ENCODE assay signal across 26 mouse cellular contexts in the genomic region with DNA sequence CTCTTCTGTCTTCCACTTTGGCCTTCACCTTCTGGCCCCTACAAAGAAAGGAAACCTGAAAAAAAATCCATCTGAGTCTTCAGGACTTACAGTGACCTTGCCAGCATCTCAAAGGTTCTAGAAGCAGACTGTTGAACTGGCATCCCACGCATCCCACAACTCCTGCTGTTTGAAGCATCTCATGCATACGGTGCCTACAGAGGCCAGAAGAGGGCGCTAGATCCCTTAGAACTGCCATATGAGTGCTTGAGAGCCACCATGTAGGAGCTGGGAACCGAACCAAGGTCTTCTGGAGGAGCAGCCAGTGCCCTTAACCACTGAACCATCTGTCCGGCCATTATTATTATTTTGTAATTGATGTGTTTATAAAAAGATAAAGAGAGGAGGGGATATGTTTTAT. TPM values are rescaled to one million over a fixed set of nuclear protein-coding genes. Genes with fewer than 3 reads are reported as not detected.
DNase-seq lines count a peak whose midpoint lies in the region; ATAC-seq and TF ChIP-seq lines count a peak whose summit lies in the region.
"Had no signal": no experiment of that assay in that cellular context is flagged by ENCODE, and none has a peak within 500 bp of the region (broad histone marks: within the 10 kb centered on the region; RNA-seq: fewer than 3 reads in every experiment).

No protein-coding gene starts in this region.

- no peaks in the 10 kb centered on the region for H3K27me3 ChIP-seq in intestine, postnatal 0 days (replicated peaks; ENCODE audit: control insufficient read depth, insufficient read depth, low read length)
- no peaks in the 10 kb centered on the region for H3K27me3 ChIP-seq in intestine, embryonic 16.5 days (replicated peaks; ENCODE audit: control insufficient read depth, insufficient read depth, low read length)
- peaks cover 6% of the 10 kb centered on the region for H3K27me3 ChIP-seq in E14TG2a.4 (ENCODE audit: insufficient read depth, low read length)
- H3K27me3 ChIP-seq in stomach, postnatal 0 days (ENCODE audit: control insufficient read depth, insufficient read depth, low read length): no peaks in the 10 kb centered on the region
- H3K27me3 ChIP-seq: CH12.LX; embryonic facial prominence, embryonic 15.5 days; heart, embryonic 13.5 days; hindbrain, embryonic 12.5 days; Patski had no signal

- no peaks in the 10 kb centered on the region for H3K36me3 ChIP-seq in intestine, postnatal 0 days (ENCODE audit: control insufficient read depth, insufficient read depth)
- H3K36me3 ChIP-seq in intestine, embryonic 16.5 days (ENCODE audit: control insufficient read depth, insufficient read depth, low read length): no peaks in the 10 kb centered on the region
- H3K36me3 ChIP-seq in E14TG2a.4 (ENCODE audit: insufficient read depth, low read length): no peaks in the 10 kb centered on the region
- no peaks in the 10 kb centered on the region for H3K36me3 ChIP-seq in stomach, postnatal 0 days (ENCODE audit: control insufficient read depth, insufficient read depth, low read length)
- H3K36me3 ChIP-seq: embryonic facial prominence, embryonic 15.5 days; forebrain, embryonic 10.5 days; heart, embryonic 13.5 days; hindbrain, embryonic 12.5 days had no signal

- no peak for ATAC-seq in intestine, postnatal 0 days
- ATAC-seq in intestine, embryonic 16.5 days: no peak
- ATAC-seq in stomach, postnatal 0 days (ENCODE audit: low FRiP score, low TSS enrichment): no peak
- ATAC-seq: forebrain, embryonic 14.5 days; hindbrain, embryonic 16.5 days; inflammation-experienced regulatory T-cells, adult 6 months; Patski had no signal

- H3K9ac ChIP-seq in intestine, postnatal 0 days (ENCODE audit: low read depth, low read length): no peak overlapping the region
- H3K9ac ChIP-seq in intestine, embryonic 16.5 days (ENCODE audit: low read depth, low read length): no peak overlapping the region
- H3K9ac ChIP-seq in stomach, postnatal 0 days (ENCODE audit: low read length): no peak overlapping the region
- H3K9ac ChIP-seq: embryonic facial prominence, embryonic 15.5 days; heart, embryonic 13.5 days; hindbrain, embryonic 12.5 days had no signal

- no peaks in the 10 kb centered on the region for H3K4me1 ChIP-seq in intestine, postnatal 0 days (replicated peaks; ENCODE audit: control insufficient read depth, insufficient read depth, low read length)
- no peaks in the 10 kb centered on the region for H3K4me1 ChIP-seq in intestine, embryonic 16.5 days (ENCODE audit: control insufficient read depth, insufficient read depth, low read length)
- H3K4me1 ChIP-seq in E14TG2a.4 (replicated peaks; ENCODE audit: low read depth, low read length): peaks cover 11% of the 10 kb centered on the region
- H3K4me1 ChIP-seq in stomach, postnatal 0 days (replicated peaks; ENCODE audit: control insufficient read depth, insufficient read depth): no peaks in the 10 kb centered on the region
- H3K4me1 ChIP-seq: embryonic facial prominence, embryonic 15.5 days; heart, embryonic 13.5 days had no signal

- H3K9me3 ChIP-seq in intestine, postnatal 0 days (ENCODE audit: control insufficient read depth): no peaks in the 10 kb centered on the region
- H3K9me3 ChIP-seq in intestine, embryonic 16.5 days (ENCODE audit: control insufficient read depth, low read length): peaks cover 6% of the 10 kb centered on the region; the same call in 1 of the 2 replicates
- H3K9me3 ChIP-seq in E14TG2a.4 (ENCODE audit: low read length): peaks cover 6% of the 10 kb centered on the region
- H3K9me3 ChIP-seq in stomach, postnatal 0 days (ENCODE audit: control insufficient read depth, low read length): no peaks in the 10 kb centered on the region

- DNase-seq in ES-CJ7 (ENCODE audit: low read depth, low spot score): peak; percentile 68
- DNase-seq in stomach, postnatal 0 days (ENCODE audit: low spot score): no peak
- no peak for DNase-seq in thymus, postnatal 14 days
- DNase-seq: adrenal gland, adult 8-10 months; adrenal gland, postnatal 36 days; cerebellum, adult 11 months; cerebellum, adult 8-10 months; cerebellum, postnatal 14 days; embryo, embryonic 11 days; gastrocnemius, postnatal 10 days; heart, adult 2 months; heart, postnatal 4 days had no signal

- no peak overlapping the region for H3K4me3 ChIP-seq in intestine, postnatal 0 days (ENCODE audit: low read depth, low read length)
- H3K4me3 ChIP-seq in intestine, embryonic 16.5 days (ENCODE audit: low read length): no peak overlapping the region
- no peak overlapping the region for H3K4me3 ChIP-seq in E14TG2a.4 (replicated peaks; ENCODE audit: low read length)
- no peak overlapping the region for H3K4me3 ChIP-seq in stomach, postnatal 0 days (ENCODE audit: low read depth, low read length)
- H3K4me3 ChIP-seq: embryonic facial prominence, embryonic 15.5 days; erythroblast, embryonic 14.5 days; forebrain, embryonic 10.5 days; heart, adult 2 months; heart, embryonic 13.5 days; hindbrain, embryonic 12.5 days had no signal

- 75% methylated on average over 5 of the region's 5 CpGs for WGBS in intestine, postnatal 0 days
- WGBS in intestine, embryonic 16.5 days: 77% methylated on average over 5 of the region's 5 CpGs
- WGBS in stomach, postnatal 0 days: 71% methylated on average over 5 of the region's 5 CpGs

- TF ChIP-seq CTCF in intestine, postnatal 0 days (IDR thresholded peaks at IDR 0.05; ENCODE audit: low read depth): 0 out of 2 replicates have a peak, but pooled peaks have one; percentile 5
- TF ChIP-seq CTCF in E14TG2a.4 (conservative IDR thresholded peaks at IDR 0.05; ENCODE audit: low read length): peak; percentile 51
- 0 out of 2 replicates have a peak, but pooled peaks have one; percentile 2 for TF ChIP-seq CTCF in stomach, postnatal 0 days (IDR thresholded peaks at IDR 0.05; ENCODE audit: low read depth)

- no peak overlapping the region for H3K27ac ChIP-seq in intestine, postnatal 0 days (ENCODE audit: low read depth, low read length)
- no peak overlapping the region for H3K27ac ChIP-seq in intestine, embryonic 16.5 days (ENCODE audit: low read length)
- H3K27ac ChIP-seq in stomach, postnatal 0 days (replicated peaks): no peak overlapping the region
- H3K27ac ChIP-seq: embryonic facial prominence, embryonic 15.5 days; forebrain, embryonic 10.5 days; heart, adult 2 months; heart, embryonic 13.5 days; hindbrain, embryonic 12.5 days had no signal

- H3K4me2 ChIP-seq in intestine, postnatal 0 days (replicated peaks; ENCODE audit: low read depth): no peak overlapping the region
- no peak overlapping the region for H3K4me2 ChIP-seq in intestine, embryonic 16.5 days (ENCODE audit: low read depth, low read length)
- no peak overlapping the region for H3K4me2 ChIP-seq in stomach, postnatal 0 days (replicated peaks; ENCODE audit: low read depth)
- H3K4me2 ChIP-seq: embryonic facial prominence, embryonic 15.5 days; heart, embryonic 13.5 days; hindbrain, embryonic 12.5 days had no signal

- TF ChIP-seq EP300 in stomach, postnatal 0 days (optimal IDR thresholded peaks at IDR 0.05): no peak

RNA-seq across cellular contexts. Expression of a gene that starts 23.9 kb away (rescaled TPM):
- polyA plus RNA-seq in intestine, postnatal 0 days (2015; fragmentation: Nextera tagmentation; extraction: Ambion mirVana): not detected in 2 replicates
- polyA plus RNA-seq in intestine, embryonic 16.5 days (2015; fragmentation: Nextera tagmentation; extraction: Ambion mirVana): 0.15 and 0.23 TPM in 2 replicates
- 0.06 and 0.15 TPM in 2 replicates for polyA plus RNA-seq in stomach, postnatal 0 days (2015; fragmentation: Nextera tagmentation; extraction: Ambion mirVana)
- polyA plus RNA-seq: erythroblast, embryonic 14.5 days; heart, postnatal 0 days; inflammation-experienced regulatory T-cells, adult 6 months; Patski had no signal
